28 mouse cellular contexts compared by ENCODE assay signal in the genomic region with DNA sequence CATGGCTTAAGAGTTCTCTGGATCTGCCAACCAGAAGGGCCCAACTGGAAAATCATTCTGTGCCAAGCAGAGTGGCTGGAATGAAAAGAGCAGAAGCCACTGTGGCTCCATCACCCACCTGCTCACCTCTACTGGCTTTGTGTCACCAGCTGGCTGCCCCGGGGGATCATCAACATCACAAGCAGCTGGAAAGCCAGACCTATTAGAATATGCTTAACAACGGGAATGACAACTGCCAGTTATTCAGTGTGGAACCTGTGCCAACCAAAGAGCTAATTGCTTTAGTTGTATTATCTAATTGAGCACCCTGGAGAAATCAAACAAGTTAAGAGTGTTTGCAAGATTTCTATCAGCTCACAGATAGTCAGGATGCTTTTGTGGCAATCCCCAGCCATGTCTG.
DNase-seq lines count a peak whose midpoint lies in the region; ATAC-seq and TF ChIP-seq lines count a peak whose summit lies in the region.
"Had no signal": no experiment of that assay in that cellular context is flagged by ENCODE, and none has a peak within 500 bp of the region (broad histone marks: within the 10 kb centered on the region; RNA-seq: fewer than 3 reads in every experiment).

No protein-coding gene starts in this region.

- no peak overlapping the region for H3K27ac ChIP-seq in forebrain, embryonic 14.5 days (ENCODE audit: low read depth, low read length)
- H3K27ac ChIP-seq in forebrain, embryonic 11.5 days (ENCODE audit: low read depth, low read length) = no peak overlapping the region
- no peak overlapping the region for H3K27ac ChIP-seq in ES-Bruce4 (ENCODE audit: insufficient read depth, low read length)
- no peak overlapping the region for H3K27ac ChIP-seq in liver, embryonic 12.5 days
- H3K27ac ChIP-seq in kidney, embryonic 16.5 days (ENCODE audit: low read length) = no peak overlapping the region
- H3K27ac ChIP-seq: embryonic facial prominence, embryonic 10.5 days; embryonic facial prominence, embryonic 13.5 days; forebrain, embryonic 13.5 days; heart, embryonic 15.5 days; hindbrain, embryonic 10.5 days; hindbrain, embryonic 13.5 days; intestine, embryonic 15.5 days had no signal

- TF ChIP-seq CTCF in ES-Bruce4 (IDR thresholded peaks at IDR 0.05; ENCODE audit: low read depth, low read length) = no peak

- WGBS in forebrain, embryonic 14.5 days = 37% methylated on average over 2 of the region's 2 CpGs
- WGBS in forebrain, embryonic 11.5 days = 56% methylated on average over 2 of the region's 2 CpGs
- 60% methylated on average over 2 of the region's 2 CpGs for WGBS in liver, embryonic 12.5 days (ENCODE audit: insufficient replicate concordance)
- WGBS in kidney, embryonic 16.5 days = 32% methylated on average over 2 of the region's 2 CpGs

- peak; percentile 60; the same call in 1 of the 2 replicates for TF ChIP-seq EP300 in ES-Bruce4 (IDR thresholded peaks at IDR 0.05; ENCODE audit: insufficient read depth, low read depth, low read length)

- no peak overlapping the region for H3K4me3 ChIP-seq in forebrain, embryonic 14.5 days (ENCODE audit: low read depth, low read length)
- H3K4me3 ChIP-seq in forebrain, embryonic 11.5 days (ENCODE audit: low read depth, low read length) = no peak overlapping the region
- H3K4me3 ChIP-seq in ES-Bruce4 (ENCODE audit: low read depth, low read length) = no peak overlapping the region
- no peak overlapping the region for H3K4me3 ChIP-seq in liver, embryonic 12.5 days
- no peak overlapping the region for H3K4me3 ChIP-seq in kidney, embryonic 16.5 days (ENCODE audit: low read length)
- H3K4me3 ChIP-seq: embryonic facial prominence, embryonic 10.5 days; embryonic facial prominence, embryonic 13.5 days; erythroblast, embryonic 14.5 days; forebrain, embryonic 13.5 days; heart, embryonic 12.5 days; heart, embryonic 15.5 days; hindbrain, embryonic 10.5 days; hindbrain, embryonic 13.5 days; intestine, embryonic 15.5 days had no signal

- H3K9me3 ChIP-seq in forebrain, embryonic 14.5 days (replicated peaks; ENCODE audit: control insufficient read depth, low read length) = no peaks in the 10 kb centered on the region
- no peaks in the 10 kb centered on the region for H3K9me3 ChIP-seq in forebrain, embryonic 11.5 days (ENCODE audit: control insufficient read depth, low read length)
- H3K9me3 ChIP-seq in ES-Bruce4 (replicated peaks; ENCODE audit: control insufficient read depth, insufficient read depth, low read length, poor library complexity, severe bottlenecking) = no peaks in the 10 kb centered on the region
- no peaks in the 10 kb centered on the region for H3K9me3 ChIP-seq in liver, embryonic 12.5 days (replicated peaks)
- H3K9me3 ChIP-seq in kidney, embryonic 16.5 days (ENCODE audit: low read length) = no peaks in the 10 kb centered on the region
- H3K9me3 ChIP-seq: embryonic facial prominence, embryonic 10.5 days; embryonic facial prominence, embryonic 13.5 days; forebrain, embryonic 13.5 days; heart, embryonic 12.5 days; heart, embryonic 15.5 days; hindbrain, embryonic 10.5 days; hindbrain, embryonic 13.5 days; intestine, embryonic 15.5 days had no signal

- no peak for ATAC-seq in forebrain, embryonic 14.5 days
- ATAC-seq in forebrain, embryonic 11.5 days (replicated peaks; ENCODE audit: low FRiP score) = no peak
- no peak for ATAC-seq in liver, embryonic 12.5 days
- no peak for ATAC-seq in kidney, embryonic 16.5 days (ENCODE audit: low FRiP score, low TSS enrichment)
- ATAC-seq: forebrain, embryonic 13.5 days; forebrain, postnatal 0 days; hindbrain, embryonic 16.5 days; intestine, embryonic 15.5 days had no signal

- H3K4me1 ChIP-seq in forebrain, embryonic 14.5 days (ENCODE audit: control insufficient read depth, insufficient read depth, low read length) = peaks cover 5% of the 10 kb centered on the region; the same call in 1 of the 2 replicates
- H3K4me1 ChIP-seq in forebrain, embryonic 11.5 days (replicated peaks; ENCODE audit: control insufficient read depth, insufficient read depth, low read length) = peaks cover 9% of the 10 kb centered on the region; the same call in 1 of the 2 replicates
- no peaks in the 10 kb centered on the region for H3K4me1 ChIP-seq in ES-Bruce4 (ENCODE audit: control insufficient read depth, insufficient read depth, low read length)
- no peaks in the 10 kb centered on the region for H3K4me1 ChIP-seq in liver, embryonic 12.5 days
- no peaks in the 10 kb centered on the region for H3K4me1 ChIP-seq in kidney, embryonic 16.5 days (ENCODE audit: insufficient read depth, low read length)
- H3K4me1 ChIP-seq: heart, embryonic 12.5 days; heart, embryonic 15.5 days; intestine, embryonic 15.5 days had no signal

- H3K9ac ChIP-seq in forebrain, embryonic 14.5 days (ENCODE audit: low read length) = no peak overlapping the region
- no peak overlapping the region for H3K9ac ChIP-seq in forebrain, embryonic 11.5 days (ENCODE audit: low read length)
- no peak overlapping the region for H3K9ac ChIP-seq in ES-Bruce4 (ENCODE audit: low read depth, poor library complexity, severe bottlenecking)
- no peak overlapping the region for H3K9ac ChIP-seq in liver, embryonic 12.5 days
- no peak overlapping the region for H3K9ac ChIP-seq in kidney, embryonic 16.5 days (replicated peaks; ENCODE audit: low read length)
- H3K9ac ChIP-seq: embryonic facial prominence, embryonic 13.5 days; forebrain, embryonic 13.5 days; forebrain, postnatal 0 days; heart, embryonic 12.5 days; heart, embryonic 15.5 days; hindbrain, embryonic 13.5 days; intestine, embryonic 15.5 days had no signal

- no peaks in the 10 kb centered on the region for H3K27me3 ChIP-seq in forebrain, embryonic 14.5 days (replicated peaks; ENCODE audit: control insufficient read depth, insufficient read depth, low read length)
- no peaks in the 10 kb centered on the region for H3K27me3 ChIP-seq in forebrain, embryonic 11.5 days (ENCODE audit: control insufficient read depth, insufficient read depth, low read length)
- no peaks in the 10 kb centered on the region for H3K27me3 ChIP-seq in ES-Bruce4 (ENCODE audit: control insufficient read depth, insufficient read depth, low read length, poor library complexity, severe bottlenecking)
- no peaks in the 10 kb centered on the region for H3K27me3 ChIP-seq in liver, embryonic 12.5 days (replicated peaks)
- no peaks in the 10 kb centered on the region for H3K27me3 ChIP-seq in kidney, embryonic 16.5 days (ENCODE audit: insufficient read depth, low read length)
- H3K27me3 ChIP-seq: forebrain, embryonic 13.5 days; heart, embryonic 12.5 days; heart, embryonic 15.5 days; intestine, embryonic 15.5 days had no signal

- DNase-seq in forebrain, embryonic 14.5 days (ENCODE audit: low spot score) = peak; percentile 38
- no peak for DNase-seq in forebrain, embryonic 11.5 days (ENCODE audit: low spot score)
- peak; percentile 8 for DNase-seq in R1 (ENCODE audit: low read depth, low spot score)
- DNase-seq: adrenal gland, adult 2 months; adrenal gland, postnatal 14 days; cerebellum, adult 11-12 months; cerebellum, adult 8-10 months; cerebellum, postnatal 10 days; cerebellum, postnatal 36 days; embryo, embryonic 11 days; forebrain, postnatal 0 days; gastrocnemius, postnatal 25 days; heart, adult 18-20 months; heart, postnatal 10 days; heart, postnatal 36 days had no signal

- H3K36me3 ChIP-seq in forebrain, embryonic 14.5 days (ENCODE audit: control insufficient read depth, insufficient read depth, low read length) = no peaks in the 10 kb centered on the region
- H3K36me3 ChIP-seq in forebrain, embryonic 11.5 days (ENCODE audit: control insufficient read depth, insufficient read depth, low read length) = no peaks in the 10 kb centered on the region
- H3K36me3 ChIP-seq in ES-Bruce4 (ENCODE audit: control insufficient read depth, insufficient read depth, low read length, poor library complexity, severe bottlenecking) = no peaks in the 10 kb centered on the region
- no peaks in the 10 kb centered on the region for H3K36me3 ChIP-seq in liver, embryonic 12.5 days
- no peaks in the 10 kb centered on the region for H3K36me3 ChIP-seq in kidney, embryonic 16.5 days (ENCODE audit: insufficient read depth, low read length)
- H3K36me3 ChIP-seq: embryonic facial prominence, embryonic 10.5 days; embryonic facial prominence, embryonic 13.5 days; heart, embryonic 12.5 days; heart, embryonic 15.5 days; hindbrain, embryonic 10.5 days; hindbrain, embryonic 13.5 days; intestine, embryonic 15.5 days had no signal

- TF ChIP-seq POLR2A in ES-Bruce4 (IDR thresholded peaks at IDR 0.05; ENCODE audit: insufficient read depth, low read length) = no peak

- no peak overlapping the region for H3K4me2 ChIP-seq in forebrain, embryonic 14.5 days (ENCODE audit: low read length)
- no peak overlapping the region for H3K4me2 ChIP-seq in forebrain, embryonic 11.5 days (ENCODE audit: low read depth, low read length, severe bottlenecking)
- no peak overlapping the region for H3K4me2 ChIP-seq in liver, embryonic 12.5 days
- H3K4me2 ChIP-seq in kidney, embryonic 16.5 days (replicated peaks; ENCODE audit: low read depth, low read length) = no peak overlapping the region
- H3K4me2 ChIP-seq: embryonic facial prominence, embryonic 13.5 days; forebrain, embryonic 13.5 days; heart, embryonic 12.5 days; heart, embryonic 15.5 days; hindbrain, embryonic 13.5 days; intestine, embryonic 15.5 days had no signal
